Comparison of ENCODE assay signal across 8 mouse cellular contexts in the genomic region with DNA sequence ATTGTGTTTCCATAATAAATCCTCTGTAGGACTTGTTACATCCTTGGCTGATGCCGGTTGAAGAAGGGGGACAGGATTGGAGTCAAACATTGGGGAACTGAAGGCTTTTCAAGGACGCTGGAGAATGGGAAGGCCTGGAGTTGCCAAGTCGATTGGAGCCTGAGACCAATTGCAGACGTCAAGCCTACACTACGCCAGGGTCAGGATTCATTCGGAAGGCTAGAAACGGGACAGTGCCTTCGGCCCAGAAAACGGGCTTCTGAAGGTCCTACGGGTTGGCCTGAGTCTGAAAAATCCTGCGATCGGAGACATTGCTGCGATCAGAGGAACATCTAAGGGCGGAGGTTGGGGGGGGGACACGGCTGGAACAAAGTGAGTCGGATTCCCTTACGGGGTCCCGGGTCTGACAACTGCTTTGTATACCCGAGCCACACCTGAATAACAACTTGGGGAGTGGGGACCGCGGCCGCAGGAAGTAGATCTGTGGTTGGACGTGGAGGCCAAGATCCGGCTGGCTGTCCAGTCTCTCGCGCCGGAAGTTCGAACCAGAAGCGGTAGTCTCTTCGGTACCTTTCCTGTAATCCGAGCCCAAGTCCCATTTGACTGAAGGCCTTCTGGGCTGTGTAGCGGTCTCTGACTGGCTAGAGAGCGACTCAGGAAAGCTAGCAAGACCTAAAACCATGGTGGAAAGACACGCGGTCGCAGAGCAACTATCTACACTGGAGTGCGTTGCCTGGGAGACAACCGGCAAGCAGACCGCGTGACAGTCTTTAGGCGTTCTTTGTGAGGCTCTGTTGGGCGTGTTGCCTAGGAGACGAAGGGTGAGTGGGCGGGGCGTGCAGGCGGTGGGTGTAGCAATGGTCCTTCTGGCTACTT. TPM values are rescaled to one million over a fixed set of nuclear protein-coding genes. Genes with fewer than 3 reads are reported as not detected.
DNase-seq lines count a peak whose midpoint lies in the region; TF ChIP-seq lines count a peak whose summit lies in the region.

4921536K21Rik (minus strand) TSS at position 693 of the 876 bp plus-strand sequence.
Dusp18 (plus strand) TSS at position 835 of the 876 bp plus-strand sequence.

- WGBS in macrophage (ENCODE audit: missing documents) = 18% methylated on average over 46 of the region's 46 CpGs

- no peak for TF ChIP-seq CTCF in cortical plate, adult 2 months (IDR thresholded peaks at IDR 0.05; ENCODE audit: extremely low read depth, insufficient read depth, low read length)
- no peak for TF ChIP-seq CTCF in left cerebral cortex, adult 2 months (IDR thresholded peaks at IDR 0.05)

- H3K4me1 ChIP-seq in cortical plate, adult 2 months (ENCODE audit: control insufficient read depth, insufficient read depth, low read length) = peaks cover 2% of the 10 kb centered on the region; the same call in 1 of the 2 replicates

- intact Hi-C loops in left cerebral cortex, adult 2 months (cut with DNase I) = loop anchor here (1.0 kb wide), 1 partner anchor 19 kb away; no protein-coding TSS in a partner anchor

- H3K4me3 ChIP-seq in cortical plate, adult 2 months (ENCODE audit: insufficient read depth, low read length) = peak within 1 kb of the TSS; percentile 56
- H3K4me3 ChIP-seq in left cerebral cortex, adult 2 months = peak within 1 kb of the TSS; percentile 67
- peak within 1 kb of the TSS; percentile 48 for H3K4me3 ChIP-seq in macrophage (ENCODE audit: inconsistent target)

- DNase-seq in adipocyte (ENCODE audit: low spot score) = peak; percentile 92
- DNase-seq in gastrocnemius, adult 8-10 months (ENCODE audit: low spot score in 2 of 2) = peak; percentile 82
- DNase-seq in hindlimb bud, embryonic 11.5 days (ENCODE audit: extremely low spot score, low read depth, low spot score) = peak; percentile 85
- peak; percentile 93 to 96 for DNase-seq in left cerebral cortex, adult 2 months (ENCODE audit: extremely low spot score in 1 of 2, low spot score in 2 of 2)
- DNase-seq in right cerebral cortex, adult 18-20 months = peak; percentile 98
- peak; percentile 67 for DNase-seq in urinary bladder, adult 2 months (ENCODE audit: low spot score)

- H3K79me2 ChIP-seq in macrophage (ENCODE audit: inconsistent target) = no peaks in the 10 kb centered on the region

- peak; percentile 83 for TF ChIP-seq POLR2A in cortical plate, adult 2 months (IDR thresholded peaks at IDR 0.05; ENCODE audit: extremely low read depth, insufficient read depth, low read length)

- no peaks in the 10 kb centered on the region for H3K36me3 ChIP-seq in macrophage (ENCODE audit: inconsistent target)

- peak within 1 kb of the TSS; percentile 73 for H3K27ac ChIP-seq in cortical plate, adult 2 months (ENCODE audit: insufficient read depth, low read length)
- H3K27ac ChIP-seq in left cerebral cortex, adult 2 months = peak within 1 kb of the TSS; percentile 91
- H3K27ac ChIP-seq in macrophage = peak within 1 kb of the TSS; percentile 47

RNA-seq across cellular contexts. Expression of gene 4921536K21Rik, which starts in this region (rescaled TPM):
- 0.25 and 0.29 TPM in 2 replicates for polyA plus RNA-seq in cortical plate, adult 2 months (2012; rRNA removed)
- total RNA-seq in gastrocnemius, adult 8-10 months (2022) = under 1 TPM; 0.11 to 0.36 (median 0.15) TPM
- under 1 TPM; 0.54 to 0.61 TPM for total RNA-seq in left cerebral cortex, adult 2 months (2021)
- total RNA-seq in macrophage (2018; cell fraction: chromatin; rRNA removed) = 1 to 10 TPM in 1 of 26 experiments, under 1 TPM in 6, not detected in 19; 0.21 to 1.2 (median 0.62) TPM
- under 1 TPM; 0.04 to 0.59 (median 0.26) TPM for total RNA-seq in macrophage (2018; cell fraction: cytosol; rRNA removed)
- total RNA-seq in macrophage (2018; cell fraction: nucleus; rRNA removed) = 1 to 10 TPM in 2 of 26 experiments, under 1 TPM in 20, not detected in 4; 0.24 to 1.4 (median 0.46) TPM
- polyA plus RNA-seq in macrophage (2018) = 0.23 to 0.27 TPM (median 0.26 TPM) in 3 replicates
- polyA plus RNA-seq in urinary bladder, adult 2 months (2012; rRNA removed) = 0.25 and 0.34 TPM in 2 replicates

RNA-seq across cellular contexts. Expression of gene Dusp18, which starts in this region (rescaled TPM):
- polyA plus RNA-seq in cortical plate, adult 2 months (2012; rRNA removed) = 19.3 and 19.4 TPM in 2 replicates
- 10 to 100 TPM in 3 of 4 experiments, 1 to 10 TPM in 1; 7.3 to 18.4 (median 14.0) TPM for total RNA-seq in gastrocnemius, adult 8-10 months (2022)
- 10 to 100 TPM; 23.1 to 24.9 TPM for total RNA-seq in left cerebral cortex, adult 2 months (2021)
- 1 to 10 TPM in 5 of 26 experiments, under 1 TPM in 14, not detected in 7; 0.18 to 2.4 (median 0.49) TPM for total RNA-seq in macrophage (2018; cell fraction: chromatin; rRNA removed)
- 1 to 10 TPM; 1.1 to 3.5 (median 1.9) TPM for total RNA-seq in macrophage (2018; cell fraction: cytosol; rRNA removed)
- 1 to 10 TPM in 11 of 26 experiments, under 1 TPM in 15; 0.29 to 3.4 (median 0.92) TPM for total RNA-seq in macrophage (2018; cell fraction: nucleus; rRNA removed)
- polyA plus RNA-seq in macrophage (2018) = 1.5 to 2.8 TPM (median 1.5 TPM) in 3 replicates
- 2.5 and 3.0 TPM in 2 replicates for polyA plus RNA-seq in urinary bladder, adult 2 months (2012; rRNA removed)

Comparison
In these comparisons a context has a peak if more than half of its experiments do, and no peak if none do; other contexts are left out.
1. Peak in every context shown above with its lines: DNase-seq, H3K4me3 ChIP-seq and H3K27ac ChIP-seq.